Mouse (Mus musculus): ENCODE measurements at regions not wholly inside any gene's neighbourhood (a gene's known extent, or its start where the extent isn't known, plus 50 kb on each side); places are given as distances from the start of the nearest gene placed in this dataset.

- Histone ChIP-seq H3K4me3 (ENCODE audit: low read depth, low read length) (no peak overlapping the region), H3K27me3 (ENCODE audit: control insufficient read depth, insufficient read depth, low read length) (no peaks in the 10 kb centered on the region), H3K27ac (ENCODE audit: low read depth, low read length) (no peak overlapping the region), H3K9me3 (ENCODE audit: control insufficient read depth, low read length) (no peaks in the 10 kb centered on the region), H3K9ac (ENCODE audit: low read length) (no peak overlapping the region), H3K4me1 (replicated peaks; ENCODE audit: control insufficient read depth, insufficient read depth, low read length) (no peaks in the 10 kb centered on the region), H3K4me2 (ENCODE audit: low read depth, low read length, severe bottlenecking) (no peak overlapping the region), H3K36me3 (ENCODE audit: control insufficient read depth, insufficient read depth, low read length) (no peaks in the 10 kb centered on the region)
- ATAC-seq (replicated peaks; ENCODE audit: low FRiP score) = no peak
- peak; percentile 1 for DNase-seq (ENCODE audit: low spot score)
- 73% methylated on average over 2 of the region's 2 CpGs for WGBS
These were observed 113.1 kb upstream of the Mki67 start for GRCm38 (mm10) chr7:135829246-135829645.

- no peak for ATAC-seq (replicated peaks; ENCODE audit: low FRiP score)
- Histone ChIP-seq H3K27ac (ENCODE audit: low read depth, low read length) (no peak overlapping the region), H3K9me3 (ENCODE audit: control insufficient read depth, low read length) (no peaks in the 10 kb centered on the region), H3K4me2 (ENCODE audit: low read depth, low read length, severe bottlenecking) (no peak overlapping the region), H3K9ac (ENCODE audit: low read length) (no peak overlapping the region), H3K27me3 (ENCODE audit: control insufficient read depth, insufficient read depth, low read length) (no peaks in the 10 kb centered on the region; the same call in 1 of the 2 replicates), H3K36me3 (ENCODE audit: control insufficient read depth, insufficient read depth, low read length) (no peaks in the 10 kb centered on the region), H3K4me3 (ENCODE audit: low read depth, low read length) (no peak overlapping the region), H3K4me1 (replicated peaks; ENCODE audit: control insufficient read depth, insufficient read depth, low read length) (no peaks in the 10 kb centered on the region)
- 80% methylated on average over 9 of the region's 9 CpGs for WGBS
- DNase-seq (ENCODE audit: low spot score) = peak; percentile 30
These were observed 117.3 kb upstream of the Mki67 start for GRCm38 (mm10) chr7:135833425-135833824.

DNA sequence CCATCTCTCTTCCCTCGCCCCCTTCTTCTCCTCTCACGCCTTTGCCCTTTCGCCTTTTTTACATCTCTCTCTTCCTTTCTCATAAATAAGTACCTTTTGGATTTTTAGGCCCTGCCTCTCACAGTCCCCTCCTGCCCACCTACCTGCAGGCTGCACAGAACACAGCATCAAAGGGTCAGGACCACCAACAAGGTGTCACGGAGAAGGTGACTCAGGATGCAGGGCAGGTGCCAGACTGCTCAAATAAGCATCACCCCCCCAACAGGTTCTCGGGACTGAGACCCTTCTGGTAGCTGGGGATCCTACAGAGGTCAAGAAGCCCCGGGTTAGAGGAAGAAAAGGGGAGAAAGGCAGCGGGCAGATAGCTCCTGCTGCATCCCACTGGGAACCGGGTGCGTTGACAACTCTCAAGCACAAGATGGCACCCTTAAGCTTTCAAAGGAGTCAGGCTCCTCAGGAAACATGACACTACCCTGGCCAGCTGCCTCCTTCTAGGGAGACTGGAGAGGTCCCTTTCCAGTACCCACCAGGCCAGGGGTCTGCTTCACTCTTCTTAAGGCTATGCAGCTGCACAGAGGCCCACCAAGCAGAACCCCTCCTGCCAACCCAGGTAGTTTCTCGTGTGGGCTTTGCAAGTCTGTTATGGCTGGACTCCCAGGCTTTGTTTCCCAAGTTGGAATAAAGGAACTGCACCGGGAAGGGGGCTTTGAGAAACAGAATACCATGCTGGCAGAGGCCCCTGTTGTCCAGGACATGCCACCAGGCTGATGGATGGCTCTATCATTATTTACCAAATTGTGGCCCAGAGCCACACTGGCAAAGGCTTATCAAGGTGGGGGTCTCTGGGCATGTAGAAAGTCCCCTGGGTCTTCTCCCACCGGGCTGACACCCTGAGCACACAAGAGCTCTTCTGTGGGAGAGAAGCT is 120.9 kb upstream of the Mki67 start:
- peak; percentile 82 for ATAC-seq (replicated peaks; ENCODE audit: low FRiP score)
- Histone ChIP-seq H3K27ac (ENCODE audit: low read depth, low read length) (no peak overlapping the region), H3K4me3 (ENCODE audit: low read depth, low read length) (no peak overlapping the region), H3K36me3 (ENCODE audit: control insufficient read depth, insufficient read depth, low read length) (no peaks in the 10 kb centered on the region), H3K9me3 (ENCODE audit: control insufficient read depth, low read length) (no peaks in the 10 kb centered on the region), H3K4me1 (replicated peaks; ENCODE audit: control insufficient read depth, insufficient read depth, low read length) (no peaks in the 10 kb centered on the region), H3K9ac (ENCODE audit: low read length) (no peak overlapping the region), H3K27me3 (ENCODE audit: control insufficient read depth, insufficient read depth, low read length) (no peaks in the 10 kb centered on the region; the same call in 1 of the 2 replicates), H3K4me2 (ENCODE audit: low read depth, low read length, severe bottlenecking) (no peak overlapping the region)
- 42% methylated on average over 12 of the region's 12 CpGs for WGBS
- peak; percentile 80 for DNase-seq (ENCODE audit: low spot score)

DNA sequence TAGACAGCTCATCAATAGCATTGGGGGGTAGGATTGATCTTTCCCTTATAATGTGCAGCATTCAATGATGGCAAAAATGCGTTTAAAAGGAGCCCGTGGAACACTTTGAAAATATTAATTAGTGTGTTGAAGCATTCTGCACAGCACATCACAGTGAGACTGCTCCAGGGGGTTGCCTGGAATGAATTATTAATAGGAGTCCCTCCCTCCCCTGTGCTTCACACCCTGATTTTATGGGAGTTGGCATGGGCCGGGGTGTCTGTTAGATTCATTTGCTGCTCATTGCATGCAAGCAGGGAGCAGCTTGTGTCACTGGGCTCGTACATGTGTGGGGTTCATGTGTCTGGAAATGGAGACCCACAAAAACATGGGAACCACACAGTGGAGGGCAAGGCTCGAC is 127.9 kb upstream of the Mki67 start:
- H3K4me3 ChIP-seq (ENCODE audit: low read depth, low read length) = no peak overlapping the region
- DNase-seq (ENCODE audit: low spot score) (no peak), ATAC-seq (replicated peaks; ENCODE audit: low FRiP score) (no peak)
- H3K36me3 ChIP-seq (ENCODE audit: control insufficient read depth, insufficient read depth, low read length) = no peaks in the 10 kb centered on the region
- H3K9me3 ChIP-seq (ENCODE audit: control insufficient read depth, low read length) = no peaks in the 10 kb centered on the region
- 81% methylated on average over 5 of the region's 5 CpGs for WGBS
- H3K27me3 ChIP-seq (ENCODE audit: control insufficient read depth, insufficient read depth, low read length) = no peaks in the 10 kb centered on the region
- no peak overlapping the region for H3K4me2 ChIP-seq (ENCODE audit: low read depth, low read length, severe bottlenecking)
- no peak overlapping the region for H3K27ac ChIP-seq (ENCODE audit: low read depth, low read length)
- no peaks in the 10 kb centered on the region; the same call in 1 of the 2 replicates for H3K4me1 ChIP-seq (replicated peaks; ENCODE audit: control insufficient read depth, insufficient read depth, low read length)
- H3K9ac ChIP-seq (ENCODE audit: low read length) = no peak overlapping the region

- Histone ChIP-seq H3K4me2 (ENCODE audit: low read depth, low read length, severe bottlenecking) (no peak overlapping the region), H3K4me3 (ENCODE audit: low read depth, low read length) (no peak overlapping the region), H3K27me3 (ENCODE audit: control insufficient read depth, insufficient read depth, low read length) (no peaks in the 10 kb centered on the region), H3K9ac (ENCODE audit: low read length) (no peak overlapping the region), H3K36me3 (ENCODE audit: control insufficient read depth, insufficient read depth, low read length) (no peaks in the 10 kb centered on the region), H3K27ac (ENCODE audit: low read depth, low read length) (no peak overlapping the region), H3K9me3 (ENCODE audit: control insufficient read depth, low read length) (no peaks in the 10 kb centered on the region), H3K4me1 (replicated peaks; ENCODE audit: control insufficient read depth, insufficient read depth, low read length) (no peaks in the 10 kb centered on the region; the same call in 1 of the 2 replicates)
- DNase-seq (ENCODE audit: low spot score) = no peak
- no peak for ATAC-seq (replicated peaks; ENCODE audit: low FRiP score)
- WGBS = 58% methylated on average over 9 of the region's 9 CpGs
These were observed 131.1 kb upstream of the Mki67 start for GRCm38 (mm10) chr7:135847304-135847703.

- Histone ChIP-seq H3K9me3 (ENCODE audit: control insufficient read depth, low read length) (no peaks in the 10 kb centered on the region), H3K27ac (ENCODE audit: low read depth, low read length) (no peak overlapping the region), H3K4me1 (replicated peaks; ENCODE audit: control insufficient read depth, insufficient read depth, low read length) (no peaks in the 10 kb centered on the region; the same call in 1 of the 2 replicates), H3K4me2 (ENCODE audit: low read depth, low read length, severe bottlenecking) (no peak overlapping the region), H3K4me3 (ENCODE audit: low read depth, low read length) (no peak overlapping the region), H3K27me3 (ENCODE audit: control insufficient read depth, insufficient read depth, low read length) (no peaks in the 10 kb centered on the region; the same call in 1 of the 2 replicates), H3K9ac (ENCODE audit: low read length) (no peak overlapping the region), H3K36me3 (ENCODE audit: control insufficient read depth, insufficient read depth, low read length) (no peaks in the 10 kb centered on the region)
- WGBS = 79% methylated on average over 4 of the region's 4 CpGs
- DNase-seq (ENCODE audit: low spot score) = no peak
- ATAC-seq (replicated peaks; ENCODE audit: low FRiP score) = no peak
These were observed 132.0 kb upstream of the Mki67 start for GRCm38 (mm10) chr7:135848170-135848569.

GRCm38 (mm10) chr7:135848833-135849232 is 132.7 kb upstream of the Mki67 start:
- H3K4me2 ChIP-seq (ENCODE audit: low read depth, low read length, severe bottlenecking) = no peak overlapping the region
- no peak overlapping the region for H3K27ac ChIP-seq (ENCODE audit: low read depth, low read length)
- no peak overlapping the region for H3K9ac ChIP-seq (ENCODE audit: low read length)
- no peak for ATAC-seq (replicated peaks; ENCODE audit: low FRiP score)
- no peaks in the 10 kb centered on the region; the same call in 1 of the 2 replicates for H3K27me3 ChIP-seq (ENCODE audit: control insufficient read depth, insufficient read depth, low read length)
- H3K9me3 ChIP-seq (ENCODE audit: control insufficient read depth, low read length) = no peaks in the 10 kb centered on the region
- no peaks in the 10 kb centered on the region for H3K36me3 ChIP-seq (ENCODE audit: control insufficient read depth, insufficient read depth, low read length)
- 72% methylated on average over 5 of the region's 5 CpGs for WGBS
- no peak for DNase-seq (ENCODE audit: low spot score)
- no peak overlapping the region for H3K4me3 ChIP-seq (ENCODE audit: low read depth, low read length)
- H3K4me1 ChIP-seq (replicated peaks; ENCODE audit: control insufficient read depth, insufficient read depth, low read length) = peaks cover 3% of the 10 kb centered on the region; the same call in 1 of the 2 replicates

DNA sequence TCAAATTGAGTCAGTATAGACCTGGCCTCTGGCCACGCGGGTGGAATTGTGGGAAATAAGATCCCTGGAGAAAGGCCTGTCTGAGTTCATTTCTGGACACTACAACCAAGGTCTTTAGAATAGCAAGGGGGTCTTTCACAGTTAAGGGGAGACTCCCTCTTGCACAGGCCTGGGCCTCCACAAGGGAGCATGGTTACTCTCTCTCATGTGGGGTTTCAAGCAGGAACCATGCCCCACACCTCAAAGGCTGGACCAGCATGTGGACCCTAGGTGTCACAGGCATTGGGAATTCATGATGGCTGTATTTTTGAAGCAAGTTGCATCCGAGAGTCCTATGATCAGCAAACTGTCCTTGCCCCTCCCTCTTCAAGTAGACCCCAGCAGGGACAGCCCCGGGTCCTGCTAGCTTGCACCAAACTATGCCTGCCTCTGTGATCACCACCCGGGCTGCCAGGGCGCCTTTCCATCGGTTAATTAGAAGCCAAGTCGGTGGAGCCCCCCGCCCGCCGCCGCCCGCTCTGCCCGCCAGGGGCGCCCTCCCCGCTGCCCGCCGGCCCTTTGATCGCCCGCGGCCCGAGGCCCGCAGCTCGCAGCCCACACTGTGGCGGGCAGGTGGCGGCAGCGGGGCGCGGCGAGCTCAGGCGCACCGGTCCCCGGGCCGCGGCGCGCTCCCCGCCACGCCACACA is 137.1 kb upstream of the Mki67 start:
- no peak overlapping the region for H3K27ac ChIP-seq (ENCODE audit: low read depth, low read length)
- ATAC-seq (replicated peaks; ENCODE audit: low FRiP score) (peak; percentile 79), DNase-seq (ENCODE audit: low spot score) (peak; percentile 84)
- H3K4me1 ChIP-seq (replicated peaks; ENCODE audit: control insufficient read depth, insufficient read depth, low read length) = peaks cover 5% of the 10 kb centered on the region; the same call in 1 of the 2 replicates
- no peak overlapping the region for H3K9ac ChIP-seq (ENCODE audit: low read length)
- peak overlapping the region; percentile 48 for H3K4me2 ChIP-seq (ENCODE audit: low read depth, low read length, severe bottlenecking)
- H3K36me3 ChIP-seq (ENCODE audit: control insufficient read depth, insufficient read depth, low read length) = no peaks in the 10 kb centered on the region
- peaks cover 4% of the 10 kb centered on the region for H3K27me3 ChIP-seq (ENCODE audit: control insufficient read depth, insufficient read depth, low read length)
- H3K4me3 ChIP-seq (ENCODE audit: low read depth, low read length) = peak overlapping the region; percentile 17; the same call in 1 of the 2 replicates
- no peaks in the 10 kb centered on the region for H3K9me3 ChIP-seq (ENCODE audit: control insufficient read depth, low read length)
- 7% methylated on average over 33 of the region's 39 CpGs for WGBS
